Comparison of ENCODE assay signal across 28 mouse cellular contexts in genomic region chr17:86997323-86997722, GRCm38 (mm10). TPM values are rescaled to one million over a fixed set of nuclear protein-coding genes. Genes with fewer than 3 reads are reported as not detected.
A peak's percentile ranks its signal among the peaks of the same experiment; 100 is the strongest.
DNase-seq lines count a peak whose midpoint lies in the region; ATAC-seq and TF ChIP-seq lines count a peak whose summit lies in the region.
"Had no signal": no experiment of that assay in that cellular context is flagged by ENCODE, and none has a peak within 500 bp of the region (broad histone marks: within the 10 kb centered on the region; RNA-seq: fewer than 3 reads in every experiment).

No protein-coding gene starts in this region.

- no peaks in the 10 kb centered on the region for H3K4me1 ChIP-seq in intestine, embryonic 15.5 days (replicated peaks)
- H3K4me1 ChIP-seq in intestine, embryonic 16.5 days (ENCODE audit: control insufficient read depth, insufficient read depth, low read length): no peaks in the 10 kb centered on the region
- H3K4me1 ChIP-seq in small intestine, adult 2 months (ENCODE audit: control insufficient read depth, insufficient read depth, insufficient read length, low read length): peaks cover 6% of the 10 kb centered on the region; the same call in 1 of the 2 replicates
- H3K4me1 ChIP-seq: embryonic facial prominence, embryonic 13.5 days; embryonic facial prominence, embryonic 15.5 days; forebrain, embryonic 13.5 days; forebrain, embryonic 15.5 days had no signal

- no peak overlapping the region for H3K4me3 ChIP-seq in intestine, embryonic 15.5 days (replicated peaks)
- no peak overlapping the region for H3K4me3 ChIP-seq in intestine, embryonic 16.5 days (ENCODE audit: low read length)
- no peak overlapping the region for H3K4me3 ChIP-seq in small intestine, adult 2 months (ENCODE audit: low read depth, low read length)
- H3K4me3 ChIP-seq: embryonic facial prominence, embryonic 13.5 days; embryonic facial prominence, embryonic 15.5 days; erythroblast, embryonic 14.5 days; forebrain, embryonic 13.5 days; forebrain, embryonic 15.5 days had no signal

- DNase-seq in thymus, postnatal 10 days (ENCODE audit: low spot score in 2 of 2): no peak
- no peak for DNase-seq in heart, adult 8-10 months (ENCODE audit: low spot score)
- DNase-seq: adrenal gland, adult 2 months; adrenal gland, postnatal 10 days; adrenal gland, postnatal 25 days; cerebellum, adult 11 months; cerebellum, adult 18-20 months; cerebellum, adult 8-10 months; cerebellum, adult 9-11 months; cerebellum, postnatal 14 days; cerebellum, postnatal 36 days; embryo, embryonic 11 days had no signal

- no peaks in the 10 kb centered on the region for H3K36me3 ChIP-seq in intestine, embryonic 15.5 days
- peaks cover 3% of the 10 kb centered on the region for H3K36me3 ChIP-seq in intestine, embryonic 16.5 days (ENCODE audit: control insufficient read depth, insufficient read depth, low read length)
- H3K36me3 ChIP-seq in small intestine, adult 2 months (ENCODE audit: control insufficient read depth, insufficient read depth, low read length): peaks cover 10% of the 10 kb centered on the region
- H3K36me3 ChIP-seq: forebrain, embryonic 15.5 days had no signal

- H3K9ac ChIP-seq in intestine, embryonic 15.5 days: no peak overlapping the region
- no peak overlapping the region for H3K9ac ChIP-seq in intestine, embryonic 16.5 days (ENCODE audit: low read depth, low read length)
- H3K9ac ChIP-seq: embryonic facial prominence, embryonic 13.5 days; embryonic facial prominence, embryonic 15.5 days; forebrain, embryonic 13.5 days; forebrain, embryonic 15.5 days had no signal

- no peak overlapping the region for H3K4me2 ChIP-seq in intestine, embryonic 15.5 days (replicated peaks)
- H3K4me2 ChIP-seq in intestine, embryonic 16.5 days (ENCODE audit: low read depth, low read length): no peak overlapping the region
- H3K4me2 ChIP-seq: embryonic facial prominence, embryonic 13.5 days; embryonic facial prominence, embryonic 15.5 days; forebrain, embryonic 13.5 days; forebrain, embryonic 15.5 days had no signal

- no peaks in the 10 kb centered on the region for H3K27me3 ChIP-seq in intestine, embryonic 15.5 days (replicated peaks)
- no peaks in the 10 kb centered on the region for H3K27me3 ChIP-seq in intestine, embryonic 16.5 days (replicated peaks; ENCODE audit: control insufficient read depth, insufficient read depth, low read length)
- no peaks in the 10 kb centered on the region for H3K27me3 ChIP-seq in small intestine, adult 2 months (ENCODE audit: control insufficient read depth, insufficient read depth, low read length)
- H3K27me3 ChIP-seq: embryonic facial prominence, embryonic 13.5 days; embryonic facial prominence, embryonic 15.5 days; forebrain, embryonic 13.5 days; forebrain, embryonic 15.5 days had no signal

- TF ChIP-seq POLR2A in small intestine, adult 2 months (IDR thresholded peaks at IDR 0.05; ENCODE audit: low read depth, low read length): no peak

- no peak overlapping the region for H3K27ac ChIP-seq in intestine, embryonic 15.5 days
- 0 out of 2 replicates have a peak overlapping the region, but pooled peaks have one; percentile 20 for H3K27ac ChIP-seq in intestine, embryonic 16.5 days (ENCODE audit: low read length)
- H3K27ac ChIP-seq in small intestine, adult 2 months (ENCODE audit: insufficient read depth, low read depth, low read length): peak overlapping the region; percentile 50; the same call in 1 of the 2 replicates
- H3K27ac ChIP-seq: embryonic facial prominence, embryonic 13.5 days; embryonic facial prominence, embryonic 15.5 days; forebrain, embryonic 13.5 days; forebrain, embryonic 15.5 days had no signal

- ATAC-seq in intestine, embryonic 15.5 days: peak; percentile 67
- peak; percentile 83 for ATAC-seq in intestine, embryonic 16.5 days
- ATAC-seq: forebrain, embryonic 13.5 days; forebrain, embryonic 15.5 days had no signal

- no peak for TF ChIP-seq CTCF in small intestine, adult 2 months (IDR thresholded peaks at IDR 0.05; ENCODE audit: extremely low read depth, insufficient read length, insufficient replicate concordance, low read depth, low read length)

- H3K9me3 ChIP-seq in intestine, embryonic 15.5 days: no peaks in the 10 kb centered on the region
- H3K9me3 ChIP-seq in intestine, embryonic 16.5 days (ENCODE audit: control insufficient read depth, low read length): no peaks in the 10 kb centered on the region
- H3K9me3 ChIP-seq: embryonic facial prominence, embryonic 13.5 days; embryonic facial prominence, embryonic 15.5 days; forebrain, embryonic 13.5 days; forebrain, embryonic 15.5 days had no signal

- WGBS in intestine, embryonic 15.5 days: 77% methylated on average over 6 of the region's 6 CpGs
- WGBS in intestine, embryonic 16.5 days: 70% methylated on average over 6 of the region's 6 CpGs
- 32% methylated on average over 6 of the region's 6 CpGs for WGBS in small intestine, adult 2 months

RNA-seq across cellular contexts. Expression of gene Pigf, which starts 27.9 kb away (rescaled TPM):
- polyA plus RNA-seq in intestine, embryonic 15.5 days (2015; fragmentation: Nextera tagmentation; extraction: Ambion mirVana): 55.2 and 57.4 TPM in 2 replicates
- polyA plus RNA-seq in intestine, embryonic 16.5 days (2015; fragmentation: Nextera tagmentation; extraction: Ambion mirVana): 51.4 and 56.1 TPM in 2 replicates
- polyA plus RNA-seq in small intestine, adult 2 months (2012; rRNA removed): 1.2 and 2.3 TPM in 2 replicates
- 1 to 10 TPM; 2.0 to 4.1 (median 3.5) TPM for total RNA-seq in heart, adult 8-10 months (2022)

RNA-seq across cellular contexts. Expression of gene Cript, which starts 28.0 kb away (rescaled TPM):
- polyA plus RNA-seq in intestine, embryonic 15.5 days (2015; fragmentation: Nextera tagmentation; extraction: Ambion mirVana): 129 and 138 TPM in 2 replicates
- polyA plus RNA-seq in intestine, embryonic 16.5 days (2015; fragmentation: Nextera tagmentation; extraction: Ambion mirVana): 129 and 132 TPM in 2 replicates
- 1.4 and 4.4 TPM in 2 replicates for polyA plus RNA-seq in small intestine, adult 2 months (2012; rRNA removed)
- 10 to 100 TPM; 44.4 to 56.4 (median 47.0) TPM for total RNA-seq in heart, adult 8-10 months (2022)

RNA-seq across cellular contexts. Expression of gene Rhoq, which starts 34.4 kb away (rescaled TPM):
- polyA plus RNA-seq in intestine, embryonic 15.5 days (2015; fragmentation: Nextera tagmentation; extraction: Ambion mirVana): 11.2 and 11.6 TPM in 2 replicates
- polyA plus RNA-seq in intestine, embryonic 16.5 days (2015; fragmentation: Nextera tagmentation; extraction: Ambion mirVana): 5.4 and 7.3 TPM in 2 replicates
- 9.3 and 14.1 TPM in 2 replicates for polyA plus RNA-seq in small intestine, adult 2 months (2012; rRNA removed)
- total RNA-seq in heart, adult 8-10 months (2022): 100 to 1,000 TPM; 120 to 141 (median 127) TPM

RNA-seq across cellular contexts. Expression of gene Atp6v1e2, which starts 49.6 kb away (rescaled TPM):
- polyA plus RNA-seq in intestine, embryonic 15.5 days (2015; fragmentation: Nextera tagmentation; extraction: Ambion mirVana): not detected in 2 replicates
- polyA plus RNA-seq in intestine, embryonic 16.5 days (2015; fragmentation: Nextera tagmentation; extraction: Ambion mirVana): 0.13 TPM in 1 of 2 replicates, not detected in the other
- not detected in 2 replicates for polyA plus RNA-seq in small intestine, adult 2 months (2012; rRNA removed)
- total RNA-seq in heart, adult 8-10 months (2022): not detected
- total RNA-seq: adrenal gland, adult 2 months; adrenal gland, postnatal 10 days; adrenal gland, postnatal 25 days; adrenal gland, postnatal 4 days; common myeloid progenitor, adult 5-6 weeks; ES-E14; MEL had no signal
- polyA plus RNA-seq: adrenal gland, adult 2 months; brain, embryonic 14.5 days; C2C12; embryonic facial prominence, embryonic 11.5 days; embryonic facial prominence, embryonic 13.5 days; embryonic facial prominence, embryonic 15.5 days; erythroblast, embryonic 14.5 days; forebrain, embryonic 11.5 days; forebrain, embryonic 13.5 days; forebrain, embryonic 15.5 days had no signal

Comparison
In these comparisons a context has a peak if more than half of its experiments do, and no peak if none do; other contexts are left out.
1. RNA of gene Pigf, which starts 27.9 kb away (polyA plus RNA-seq): 51.4 to 56.1 TPM in intestine, embryonic 16.5 days and 55.2 to 57.4 TPM in intestine, embryonic 15.5 days; 1.2 to 2.3 TPM in small intestine, adult 2 months; every median in the first group is over 10 times any median in the second.
2. RNA of gene Cript, which starts 28.0 kb away (polyA plus RNA-seq): 129 to 138 TPM in intestine, embryonic 15.5 days and 129 to 132 TPM in intestine, embryonic 16.5 days; 1.4 to 4.4 TPM in small intestine, adult 2 months; every median in the first group is over 10 times any median in the second.